Mouse (Mus musculus) olfactory bulb, adult 2 months (tissue): ENCODE measurements around the gene Cask. TPM values are rescaled to one million over a fixed set of nuclear protein-coding genes. Genes with fewer than 3 reads are reported as not detected.
A peak's percentile ranks its signal among the peaks of the same experiment; 100 is the strongest.

ENCODE experiments used
- H3K27ac ChIP-seq: fragments of 200-500 bp; 2 replicates; pipeline ENCODE4 v1.5.1; 2012; ENCODE audit warnings: low read depth, low read length; ENCODE audit not compliant: insufficient read depth
- H3K4me1 ChIP-seq: fragments of 200-500 bp; 2 replicates; pipeline ENCODE4 v1.6.1; 2012; ENCODE audit warnings: low read length; ENCODE audit not compliant: control insufficient read depth, insufficient read depth
- H3K4me3 ChIP-seq: fragments of 200-500 bp; 2 replicates; pipeline ENCODE4 v1.5.1; 2012; ENCODE audit warnings: mild to moderate bottlenecking, low read depth, low read length, moderate library complexity; ENCODE audit not compliant: insufficient read depth
- CTCF ChIP-seq: fragments of 200-500 bp; IDR thresholded peaks from 2 replicates; pipeline ENCODE4 v1.5.1; 2012; ENCODE audit warnings: low read depth, mild to moderate bottlenecking, low read length, moderate library complexity; ENCODE audit not compliant: insufficient read depth
- POLR2A ChIP-seq: fragments of 200-500 bp; IDR thresholded peaks from 2 replicates; pipeline ENCODE4 v1.6.1; 2012; ENCODE audit warnings: mild to moderate bottlenecking, low read depth, low read length, moderate library complexity; ENCODE audit not compliant: insufficient read depth
- WGBS: fragments of 180-500 bp; shearing (Covaris S2); methylation state at CpG from one replicate; pipeline ENCODE4 v1.1.7; 2018; 5-methylcytosine and 5-hydroxymethylcytosine counted together
- polyA plus RNA-seq: library from polyadenylated mRNA; stranded (reverse); fragments of >200 nt; gene quantifications from 2 replicates; pipeline ENCODE4 v1.2.4, GENCODE M21; 2012; ENCODE audit warnings: low replicate concordance; ENCODE audit not compliant: missing spikeins, insufficient read depth, insufficient read length

Cask gene
- polyA plus RNA-seq, 1 experiment: not detected

DNA sequence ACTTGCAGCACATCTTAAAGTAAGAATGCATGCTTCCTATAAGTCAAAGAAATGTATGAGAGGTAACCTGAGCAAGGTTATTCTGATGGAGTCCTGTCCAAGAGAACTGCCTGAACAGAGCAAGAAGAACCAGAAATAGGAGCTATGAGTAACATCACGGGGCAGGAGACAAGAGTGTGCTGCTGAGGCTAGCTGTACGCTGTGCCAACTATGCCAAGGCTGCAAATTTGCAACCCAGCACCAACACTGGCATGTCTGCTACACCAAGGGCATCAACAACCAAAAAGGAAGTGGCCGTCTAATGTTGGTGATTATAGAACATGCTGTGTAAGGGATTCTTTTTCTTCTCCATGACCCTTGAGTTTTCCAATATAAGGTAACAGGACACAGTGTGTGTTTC lies 276.3 kb downstream of the Cask start:
- no peak for TF ChIP-seq CTCF
- TF ChIP-seq POLR2A: no peak
- 67% methylated on average over 3 of the region's 3 CpGs for WGBS
- Histone ChIP-seq H3K4me1 (no peaks in the 10 kb centered on the region), H3K4me3 (no peak overlapping the region), H3K27ac (no peak overlapping the region)

DNA sequence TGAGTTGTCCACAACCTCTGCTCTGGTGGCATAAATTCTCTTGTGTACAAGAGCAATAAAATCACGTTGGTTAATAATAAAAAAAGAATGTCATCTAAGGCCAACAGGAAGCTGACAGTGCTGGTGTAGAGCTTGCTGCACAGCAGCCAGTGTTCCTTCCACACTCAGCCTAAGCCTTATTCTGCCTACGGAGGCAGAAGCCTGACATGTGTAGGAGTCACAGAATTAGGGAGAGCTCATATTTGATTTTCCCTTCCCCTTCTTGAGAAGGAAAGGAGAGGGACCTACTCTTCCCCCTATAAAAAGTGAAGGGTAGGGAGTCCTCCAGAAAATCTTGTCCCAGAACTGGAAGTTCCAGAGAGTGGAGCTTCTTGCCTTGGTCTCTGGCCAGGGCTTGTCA lies 276.9 kb downstream of the Cask start:
- Histone ChIP-seq H3K4me3 (no peak overlapping the region), H3K4me1 (no peaks in the 10 kb centered on the region), H3K27ac (no peak overlapping the region)
- no peak for TF ChIP-seq CTCF
- TF ChIP-seq POLR2A: no peak
- WGBS: 48% methylated on average over 2 of the region's 2 CpGs

DNA sequence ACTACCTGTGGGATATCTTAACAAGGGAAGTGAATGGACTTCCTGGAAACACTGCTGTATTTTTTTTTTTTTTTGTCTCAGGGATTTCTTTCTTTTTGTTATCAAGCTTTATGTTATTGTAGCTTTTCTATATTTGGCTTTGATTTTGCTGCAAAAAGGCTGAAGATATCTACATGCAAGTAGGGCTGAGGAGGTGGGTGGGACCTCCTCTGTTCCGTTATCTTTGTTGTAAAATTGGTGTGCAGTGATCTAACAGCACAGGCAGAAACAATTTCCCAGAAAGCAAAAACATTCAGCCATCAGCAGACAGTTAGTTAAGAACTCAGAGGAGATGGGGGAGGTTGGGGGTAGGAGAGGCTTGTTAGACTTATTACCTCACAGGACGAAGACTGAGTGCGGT lies 296.7 kb downstream of the Cask start:
- Histone ChIP-seq H3K4me3 (no peak overlapping the region), H3K4me1 (no peaks in the 10 kb centered on the region), H3K27ac (no peak overlapping the region)
- 57% methylated on average over 3 of the region's 3 CpGs for WGBS
- TF ChIP-seq POLR2A (no peak), CTCF (no peak)

DNA sequence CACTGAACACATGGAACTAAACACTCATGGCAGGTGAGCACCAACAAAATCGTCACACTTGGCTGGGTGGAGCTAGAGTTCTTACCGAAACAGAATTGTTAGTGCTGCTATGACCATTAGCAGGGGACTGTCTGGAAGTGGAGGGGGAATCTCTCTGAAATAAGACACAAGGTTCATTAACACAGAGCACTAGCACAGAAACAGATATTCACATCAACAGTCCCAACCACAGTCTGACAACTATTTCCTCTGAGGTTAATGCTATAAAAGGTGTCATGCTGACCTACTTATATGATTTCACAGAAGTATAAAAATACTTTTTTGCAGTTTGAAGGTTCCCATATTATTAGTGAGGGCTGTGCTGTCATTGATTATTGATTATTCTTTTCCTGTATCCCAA lies 298.9 kb downstream of the Cask start:
- 55% methylated on average over 2 of the region's 2 CpGs for WGBS
- no peak overlapping the region for H3K4me3 ChIP-seq

DNA sequence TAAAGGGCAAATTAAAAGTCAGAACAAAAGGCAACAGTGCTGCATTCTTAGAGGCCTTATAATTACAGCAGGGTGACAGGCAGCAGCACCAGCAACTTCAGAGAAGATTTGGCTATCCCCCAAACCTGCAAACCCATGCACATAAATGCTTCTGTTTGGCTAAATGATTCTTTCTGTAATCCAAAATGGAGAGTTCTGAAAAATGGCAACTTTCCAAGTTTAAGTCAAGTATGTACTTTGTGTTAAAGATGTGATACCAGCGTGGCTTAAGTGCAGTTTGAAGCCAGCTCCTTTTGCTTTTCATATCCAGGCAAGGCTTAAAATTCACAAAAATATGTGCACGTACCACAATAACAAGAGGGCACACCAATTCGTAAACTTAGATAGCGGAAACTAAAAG lies 299.6 kb downstream of the Cask start:
- WGBS: 70% methylated on average over 4 of the region's 4 CpGs
- no peaks in the 10 kb centered on the region for H3K4me1 ChIP-seq
- H3K27ac ChIP-seq: no peak overlapping the region
- no peak for TF ChIP-seq POLR2A
- no peak for TF ChIP-seq CTCF
- no peak overlapping the region for H3K4me3 ChIP-seq

More for the DNA sequence above, 298.9 kb downstream of the Cask start:
- Histone ChIP-seq H3K4me1 (no peaks in the 10 kb centered on the region), H3K27ac (no peak overlapping the region; the same call in 1 of the 2 replicates)
- TF ChIP-seq CTCF (no peak), POLR2A (no peak)

DNA sequence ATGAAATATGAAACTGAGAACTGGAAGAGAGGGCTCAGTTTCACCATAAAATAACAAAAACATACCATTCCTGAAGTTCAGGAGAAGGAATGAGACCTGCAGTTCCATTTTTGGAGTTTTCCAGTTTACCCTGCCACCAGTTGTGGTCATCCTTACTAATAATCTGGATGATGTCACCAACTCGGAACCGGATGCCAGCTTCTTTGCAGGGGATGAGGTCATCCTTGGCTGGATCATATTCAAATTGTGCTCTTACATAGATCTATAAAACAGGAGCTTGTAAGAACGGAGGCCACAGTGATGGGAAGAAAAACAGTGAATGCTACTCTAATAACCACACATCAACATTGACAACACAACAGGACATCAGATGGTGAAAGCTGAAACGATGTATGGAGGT lies 302.1 kb downstream of the Cask start:
- WGBS: 41% methylated on average over 4 of the region's 4 CpGs
- no peak for TF ChIP-seq POLR2A
- TF ChIP-seq CTCF: no peak
- Histone ChIP-seq H3K27ac (no peak overlapping the region), H3K4me3 (no peak overlapping the region), H3K4me1 (no peaks in the 10 kb centered on the region)

DNA sequence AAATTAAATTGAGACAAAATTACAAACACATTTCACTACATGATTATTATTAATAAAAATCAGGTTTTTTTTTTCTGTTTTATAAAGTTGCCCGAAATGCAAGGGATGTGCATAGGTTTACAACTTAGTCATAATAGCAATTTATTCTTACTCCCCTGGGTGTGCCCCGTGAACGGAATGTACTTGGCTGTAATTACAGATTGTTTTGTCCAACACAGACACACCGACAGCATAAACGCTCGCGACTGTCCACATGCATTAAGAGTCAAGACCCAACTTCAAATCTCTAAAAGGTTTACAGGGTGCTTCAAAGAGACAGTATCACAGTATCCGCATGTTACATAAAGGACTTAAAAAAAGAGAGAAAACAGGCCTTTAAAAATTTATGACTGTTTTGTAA lies 329.9 kb downstream of the Cask start:
- WGBS: 72% methylated on average over 8 of the region's 8 CpGs
- no peak overlapping the region for H3K4me3 ChIP-seq

DNA sequence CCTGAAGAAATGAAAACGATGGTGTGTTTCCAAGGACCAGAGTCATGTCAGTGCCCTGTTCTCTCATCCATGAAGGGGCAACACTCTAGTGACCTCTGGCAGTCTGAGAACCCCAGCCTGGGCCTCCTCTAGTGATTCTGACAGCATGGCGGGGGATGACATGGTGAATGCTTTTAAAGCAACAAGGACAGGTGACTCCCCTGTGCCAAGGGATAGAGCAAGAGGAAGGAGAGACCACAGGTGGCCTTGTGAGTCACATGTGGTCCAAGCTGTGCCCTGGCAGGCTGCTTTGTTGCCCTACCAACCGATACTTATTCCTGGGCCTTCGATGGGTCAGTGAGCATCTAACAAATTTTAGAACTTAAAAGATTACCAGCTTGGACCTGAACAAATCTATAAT lies 330.6 kb downstream of the Cask start:
- no peak for TF ChIP-seq CTCF
- no peak for TF ChIP-seq POLR2A

More for the DNA sequence above, 329.9 kb downstream of the Cask start:
- Histone ChIP-seq H3K27ac (no peak overlapping the region), H3K4me1 (peaks cover 10% of the 10 kb centered on the region)
- no peak for TF ChIP-seq POLR2A
- TF ChIP-seq CTCF: no peak

DNA sequence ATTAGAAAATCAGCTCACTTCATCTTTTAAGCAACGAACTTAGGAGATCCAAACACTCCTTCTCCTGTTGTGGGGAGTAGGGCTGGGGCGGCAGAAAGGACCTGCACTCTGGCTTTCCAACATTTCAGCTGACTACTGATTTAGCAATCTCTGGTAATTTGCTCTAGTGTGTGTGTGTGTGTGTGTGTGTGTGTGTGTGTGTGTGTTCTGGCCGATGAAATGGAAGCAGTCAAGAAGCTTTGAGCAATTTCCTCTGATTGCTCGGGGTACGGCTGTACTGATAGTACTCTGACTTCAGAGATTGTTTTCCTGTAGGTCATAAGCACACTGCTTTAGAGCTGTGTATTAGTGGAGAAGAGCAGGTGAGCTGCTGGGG lies 331.8 kb downstream of the Cask start:
- WGBS: 27% methylated on average over 5 of the region's 5 CpGs
- peak overlapping the region; percentile 44; the same call in 1 of the 2 replicates for H3K27ac ChIP-seq
- TF ChIP-seq CTCF: no peak
- TF ChIP-seq POLR2A: no peak
- peaks cover 10% of the 10 kb centered on the region for H3K4me1 ChIP-seq
- H3K4me3 ChIP-seq: no peak overlapping the region

More for the DNA sequence above, 330.6 kb downstream of the Cask start:
- Histone ChIP-seq H3K4me3 (no peak overlapping the region), H3K27ac (no peak overlapping the region), H3K4me1 (peaks cover 10% of the 10 kb centered on the region)
- WGBS: 90% methylated on average over 4 of the region's 4 CpGs
